Mouse (Mus musculus) neural tube, embryonic 14.5 days (tissue): ENCODE measurements around the gene Gm44596. TPM values are rescaled to one million over a fixed set of nuclear protein-coding genes. Genes with fewer than 3 reads are reported as not detected.
A peak's percentile ranks its signal among the peaks of the same experiment; 100 is the strongest.

Experiments used
- ATAC-seq: fragments of 200-750 bp; cut with Nextera tagmentation; 2 replicates; pipeline ENCODE4 v1.8.0; 2017; ENCODE audit warnings: low read depth, mild to moderate bottlenecking, moderate TSS enrichment, moderate library complexity
- H3K27ac ChIP-seq: fragments of 300-500 bp; sonication (generic); 2 replicates; pipeline ENCODE4 v1.5.1; 2014; ENCODE audit warnings: low read depth, mild to moderate bottlenecking, control low read depth, low read length, moderate library complexity, mixed read lengths
- H3K27me3 ChIP-seq: fragments of 300-500 bp; sonication (generic); 2 replicates; pipeline ENCODE4 v1.6.1; 2014; ENCODE audit warnings: low read length; ENCODE audit not compliant: control insufficient read depth, insufficient read depth
- H3K36me3 ChIP-seq: fragments of 300-500 bp; sonication (generic); 2 replicates; pipeline ENCODE4 v1.6.1; 2014; ENCODE audit warnings: low read length, mixed read lengths; ENCODE audit not compliant: control insufficient read depth, insufficient read depth
- H3K4me1 ChIP-seq: fragments of 300-500 bp; sonication (generic); 2 replicates; pipeline ENCODE4 v1.6.1; 2014; ENCODE audit warnings: low read length; ENCODE audit not compliant: control insufficient read depth, insufficient read depth
- H3K4me2 ChIP-seq: fragments of 300-500 bp; sonication (generic); 2 replicates; pipeline ENCODE4 v1.6.1; 2014; ENCODE audit warnings: mild to moderate bottlenecking, low read depth, low read length, control low read depth
- H3K4me3 ChIP-seq: fragments of 300-500 bp; sonication (generic); 2 replicates; pipeline ENCODE4 v1.5.1; 2014; ENCODE audit warnings: low read depth, low read length, control low read depth, mixed read lengths
- H3K9ac ChIP-seq: fragments of 300-500 bp; sonication (generic); replicated peaks from 2 replicates; pipeline ENCODE4 v1.6.1; 2014; ENCODE audit warnings: low read depth, mild to moderate bottlenecking, control low read depth, low read length, mixed read lengths
- H3K9me3 ChIP-seq: fragments of 300-500 bp; sonication (generic); 2 replicates; pipeline ENCODE4 v1.6.1; 2016; ENCODE audit warnings: low read length; ENCODE audit not compliant: control insufficient read depth
- WGBS: fragments of 180-500 bp; shearing (Covaris S2); extraction: QIAGEN DNeasy Blood & Tissue Kit; methylation state at CpG from one replicate; pipeline ENCODE4 v1.1.7; 2014; 5-methylcytosine and 5-hydroxymethylcytosine counted together
- polyA plus RNA-seq: library from polyadenylated mRNA; unstranded; fragments of >200 nt; fragmentation: Nextera tagmentation; extraction: Ambion mirVana; gene quantifications from 2 replicates; pipeline ENCODE4 v1.2.1, GENCODE M21; 2014

Gene Gm44596
- not detected in 2 replicates for polyA plus RNA-seq

GRCm38 (mm10) chr6:128375192-128375591 is at the start of gene Gm44596, which contains the start of gene Tex52:
Gene Gm44596, plus strand, starts transcription at chr6:128375503.
Gene Tex52, plus strand, starts transcription at chr6:128375456.
- peak; percentile 63; the same call in 1 of the 2 replicates for ATAC-seq
- no peak within 1 kb of the TSS for H3K27ac ChIP-seq
- no peaks in the 10 kb centered on the region for H3K36me3 ChIP-seq
- H3K9ac ChIP-seq, result no peak within 1 kb of the TSS
- 30% methylated on average over 6 of the region's 6 CpGs for WGBS
- no peaks in the 10 kb centered on the region for H3K4me1 ChIP-seq
- H3K27me3 ChIP-seq, result no peaks in the 10 kb centered on the region
- no peaks in the 10 kb centered on the region for H3K9me3 ChIP-seq
- no peak within 1 kb of the TSS for H3K4me2 ChIP-seq
- H3K4me3 ChIP-seq, result no peak within 1 kb of the TSS

DNA sequence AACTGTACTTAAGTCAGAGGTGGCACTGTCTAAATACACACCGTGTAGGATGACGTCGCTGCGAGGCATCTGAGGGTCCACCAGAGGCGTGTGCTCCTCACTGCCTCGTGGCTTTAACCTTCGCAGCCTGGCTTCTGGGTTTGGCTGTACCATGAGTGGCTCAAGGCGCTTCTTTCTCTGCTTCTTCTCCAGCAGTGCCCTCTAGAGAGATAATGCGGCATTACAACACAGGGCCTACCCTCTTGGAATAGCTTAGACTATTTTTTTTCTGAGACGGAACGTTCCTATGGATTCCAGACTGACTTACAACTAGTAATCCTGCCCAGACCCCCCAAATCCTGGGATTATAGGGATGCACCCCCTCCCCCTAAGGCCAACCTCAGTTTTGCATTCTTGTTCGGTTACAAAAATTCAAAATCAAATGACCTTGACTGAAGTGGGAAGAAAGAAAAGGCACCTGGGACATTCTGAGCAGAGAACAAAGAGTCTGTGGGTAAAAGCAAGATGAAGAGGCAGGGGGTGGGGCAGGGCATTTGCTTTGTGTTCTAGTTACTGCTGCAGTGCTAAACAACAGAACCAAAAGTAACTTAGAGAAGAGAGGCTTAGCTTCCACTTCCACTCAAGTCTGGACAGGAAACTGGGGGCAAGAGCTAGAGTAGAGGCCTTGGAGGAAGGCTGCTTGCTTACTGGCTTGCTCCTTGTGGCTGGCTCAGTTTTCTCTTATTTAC is 40.7 kb upstream of the Gm44596 start:
- Histone ChIP-seq H3K9ac (no peak overlapping the region), H3K27ac (peak overlapping the region; percentile 5; the same call in 1 of the 2 replicates)

DNA sequence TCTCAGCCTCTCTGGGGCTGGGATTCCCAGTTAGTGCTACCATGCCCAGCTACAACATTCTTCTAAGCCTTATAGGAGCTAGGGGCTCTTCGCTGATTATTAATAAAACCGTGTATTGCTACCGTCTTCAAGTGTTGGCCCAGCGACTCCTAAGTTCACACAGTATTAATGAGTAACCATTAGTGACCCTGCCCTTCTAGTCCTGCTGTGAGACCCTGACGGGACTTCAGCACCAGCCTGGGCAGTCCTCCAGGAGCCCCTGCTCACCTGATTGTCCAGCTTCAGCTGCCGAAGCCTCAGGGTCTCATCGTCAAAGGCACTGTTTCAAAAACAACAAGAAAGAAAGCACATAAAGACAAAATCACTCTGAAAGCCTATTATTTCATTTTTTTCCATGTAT is 37.8 kb upstream of the Gm44596 start:
- Histone ChIP-seq H3K9me3 (no peaks in the 10 kb centered on the region), H3K9ac (no peak overlapping the region), H3K4me3 (no peak overlapping the region), H3K36me3 (peaks cover 8% of the 10 kb centered on the region), H3K27ac (no peak overlapping the region; the same call in 1 of the 2 replicates), H3K4me2 (no peak overlapping the region), H3K4me1 (no peaks in the 10 kb centered on the region), H3K27me3 (no peaks in the 10 kb centered on the region)
- 83% methylated on average over 7 of the region's 7 CpGs for WGBS
- no peak for ATAC-seq

More for the DNA sequence above, 40.7 kb upstream of the Gm44596 start:
- ATAC-seq, result peak; percentile 75; the same call in 1 of the 2 replicates
- 22% methylated on average over 12 of the region's 12 CpGs for WGBS
- Histone ChIP-seq H3K4me3 (no peak overlapping the region), H3K4me2 (no peak overlapping the region), H3K27me3 (no peaks in the 10 kb centered on the region), H3K4me1 (no peaks in the 10 kb centered on the region), H3K9me3 (no peaks in the 10 kb centered on the region), H3K36me3 (peaks cover 13% of the 10 kb centered on the region)

DNA sequence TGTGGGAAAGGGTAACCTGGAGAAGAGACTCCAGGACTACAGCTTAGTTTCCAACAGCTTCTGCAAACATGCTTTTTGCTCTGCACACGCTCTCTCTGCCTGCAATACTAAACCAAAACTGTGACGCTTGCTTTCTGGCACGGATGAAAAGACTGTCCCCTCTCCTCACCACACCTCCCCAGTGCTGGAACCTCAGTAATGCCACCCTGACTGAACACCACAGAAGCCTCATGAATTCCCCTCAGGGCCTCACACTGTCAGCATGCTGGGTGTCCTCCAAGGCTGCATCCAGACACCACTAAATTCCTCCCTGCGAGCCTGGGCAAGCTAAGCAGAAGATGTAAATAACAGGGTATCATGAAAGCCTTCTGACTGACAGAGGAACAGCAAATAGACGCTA is 36.4 kb upstream of the Gm44596 start:
- no peak overlapping the region for H3K27ac ChIP-seq

DNA sequence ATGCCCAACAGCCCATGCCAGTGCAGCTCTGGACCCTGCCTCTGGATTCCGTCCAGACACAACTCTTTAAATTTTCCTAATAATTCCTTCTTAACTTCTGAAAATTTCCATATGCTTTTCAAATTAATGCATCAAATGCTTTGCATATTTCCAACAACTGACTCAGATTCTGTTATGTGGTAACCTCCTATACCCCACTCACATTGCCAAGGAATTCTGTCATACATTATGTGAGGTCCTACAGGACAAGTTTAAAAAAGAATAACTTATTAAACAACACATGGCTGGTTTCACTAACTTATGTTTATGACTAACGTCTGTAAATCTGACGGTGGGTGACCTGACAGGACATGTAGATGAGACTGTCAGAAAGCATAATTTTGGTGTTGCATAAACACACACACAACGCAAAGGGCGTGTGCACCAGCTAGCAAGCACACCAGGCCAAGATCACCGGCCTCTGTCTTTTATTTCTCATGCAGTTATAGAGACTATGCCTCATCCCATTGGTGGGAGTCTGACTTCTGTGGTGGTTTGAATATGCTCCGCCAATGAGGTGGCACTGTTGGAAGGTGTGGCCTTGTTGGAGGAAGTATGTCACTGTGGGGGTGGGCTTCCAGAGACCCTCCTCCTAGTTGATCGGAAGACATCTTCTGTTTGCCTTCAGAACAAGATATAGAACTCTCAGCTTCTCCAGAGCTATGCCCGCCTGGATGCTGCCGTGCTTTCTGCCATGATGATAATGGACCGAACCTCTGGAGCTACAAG is 33.2 kb upstream of the Gm44596 start:
- H3K4me1 ChIP-seq, result no peaks in the 10 kb centered on the region
- H3K9me3 ChIP-seq, result no peaks in the 10 kb centered on the region
- no peak for ATAC-seq
- H3K9ac ChIP-seq, result no peak overlapping the region
- 0 out of 2 replicates have a peak, but pooled peaks cover 6% of the 10 kb centered on the region for H3K36me3 ChIP-seq
- 94% methylated on average over 11 of the region's 11 CpGs for WGBS
- no peak overlapping the region for H3K4me2 ChIP-seq
- H3K27ac ChIP-seq, result no peak overlapping the region
- H3K27me3 ChIP-seq, result no peaks in the 10 kb centered on the region
- no peak overlapping the region for H3K4me3 ChIP-seq

More for the DNA sequence above, 36.4 kb upstream of the Gm44596 start:
- no peaks in the 10 kb centered on the region for H3K4me1 ChIP-seq
- H3K36me3 ChIP-seq, result 0 out of 2 replicates have a peak, but pooled peaks cover 6% of the 10 kb centered on the region
- 0 out of 2 replicates have a peak, but pooled peaks have one; percentile 26 for ATAC-seq
- H3K4me2 ChIP-seq, result no peak overlapping the region
- WGBS, result 43% methylated on average over 5 of the region's 5 CpGs
- no peaks in the 10 kb centered on the region for H3K27me3 ChIP-seq
- H3K9me3 ChIP-seq, result no peaks in the 10 kb centered on the region
- no peak overlapping the region for H3K4me3 ChIP-seq
- no peak overlapping the region for H3K9ac ChIP-seq

- ATAC-seq, result no peak
- no peak overlapping the region for H3K9ac ChIP-seq
- 92% methylated on average over 10 of the region's 10 CpGs for WGBS
- no peak overlapping the region for H3K4me3 ChIP-seq
- H3K27ac ChIP-seq, result no peak overlapping the region
- H3K4me2 ChIP-seq, result no peak overlapping the region
- H3K9me3 ChIP-seq, result no peaks in the 10 kb centered on the region
- H3K4me1 ChIP-seq, result 0 out of 2 replicates have a peak, but pooled peaks cover 3% of the 10 kb centered on the region
- no peaks in the 10 kb centered on the region for H3K27me3 ChIP-seq
- H3K36me3 ChIP-seq, result peaks cover 7% of the 10 kb centered on the region; the same call in 1 of the 2 replicates
Measured at GRCm38 (mm10) chr6:128345623-128346022, 29.7 kb upstream of the Gm44596 start.

DNA sequence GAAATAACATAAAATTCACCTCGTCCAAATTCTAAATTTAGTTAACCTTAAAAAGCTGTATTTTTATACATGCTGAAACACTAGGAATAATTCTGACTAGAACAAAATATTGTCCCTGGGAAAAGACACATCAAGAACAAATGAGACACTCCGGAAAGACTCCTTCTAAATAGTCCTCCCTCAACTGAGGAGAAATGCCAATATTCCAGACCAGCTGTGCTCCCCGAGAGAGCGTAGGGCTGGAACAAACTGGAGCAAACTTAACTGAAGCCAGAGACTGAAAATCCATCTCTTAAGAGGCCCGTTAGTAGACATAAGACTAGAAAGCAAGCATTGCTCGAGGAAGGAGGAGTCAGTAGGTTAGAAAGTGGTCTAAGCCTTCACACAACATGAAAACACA is 28.5 kb upstream of the Gm44596 start:
- Histone ChIP-seq H3K9ac (no peak overlapping the region), H3K4me2 (no peak overlapping the region), H3K9me3 (no peaks in the 10 kb centered on the region), H3K36me3 (peaks cover 10% of the 10 kb centered on the region; the same call in 1 of the 2 replicates), H3K27ac (no peak overlapping the region), H3K27me3 (no peaks in the 10 kb centered on the region), H3K4me1 (0 out of 2 replicates have a peak, but pooled peaks cover 3% of the 10 kb centered on the region), H3K4me3 (no peak overlapping the region)
- 86% methylated on average over 6 of the region's 6 CpGs for WGBS
- no peak for ATAC-seq

- peak; percentile 50; the same call in 1 of the 2 replicates for ATAC-seq
- H3K27me3 ChIP-seq, result no peaks in the 10 kb centered on the region
- H3K9me3 ChIP-seq, result no peaks in the 10 kb centered on the region
- 0 out of 2 replicates have a peak overlapping the region, but pooled peaks have one; percentile 0 for H3K27ac ChIP-seq
- no peak overlapping the region for H3K4me3 ChIP-seq
- H3K36me3 ChIP-seq, result peaks cover 4% of the 10 kb centered on the region; the same call in 1 of the 2 replicates
- 29% methylated on average over 7 of the region's 7 CpGs for WGBS
- no peak overlapping the region for H3K4me2 ChIP-seq
- H3K4me1 ChIP-seq, result peaks cover 7% of the 10 kb centered on the region
- no peak overlapping the region for H3K9ac ChIP-seq
Measured at GRCm38 (mm10) chr6:128349711-128350110, 25.6 kb upstream of the Gm44596 start.
